Comparison of ENCODE assay signal across 8 mouse cellular contexts in genomic region chr11:95337129-95337813, GRCm38 (mm10). TPM values are rescaled to one million over a fixed set of nuclear protein-coding genes. Genes with fewer than 3 reads are reported as not detected.
A peak's percentile ranks its signal among the peaks of the same experiment; 100 is the strongest.
DNase-seq lines count a peak whose midpoint lies in the region; ATAC-seq and TF ChIP-seq lines count a peak whose summit lies in the region.

No protein-coding gene starts in this region.

- no peaks in the 10 kb centered on the region for H3K79me2 ChIP-seq in liver, adult 2 months (ENCODE audit: control insufficient read depth, insufficient read depth, low read length)

- TF ChIP-seq POLR2A in cerebellum, adult 2 months (IDR thresholded peaks at IDR 0.05; ENCODE audit: borderline replicate concordance, insufficient read depth, low read length): no peak
- no peak for TF ChIP-seq POLR2A in liver, adult 2 months (IDR thresholded peaks at IDR 0.05; ENCODE audit: extremely low read depth, insufficient read depth, low read length)

- peak; percentile 21 for ATAC-seq in granulocyte monocyte progenitor cell, adult 5-6 weeks (replicated peaks; ENCODE audit: poor library complexity, severe bottlenecking)
- peak; percentile 76 for ATAC-seq in intestine, embryonic 15.5 days
- peak; percentile 83 for ATAC-seq in midbrain, embryonic 16.5 days

- H3K4me3 ChIP-seq in cerebellum, adult 2 months (replicated peaks; ENCODE audit: insufficient read depth, low read depth, low read length): peak overlapping the region; percentile 39
- H3K4me3 ChIP-seq in intestine, embryonic 15.5 days (replicated peaks): peak overlapping the region; percentile 99
- H3K4me3 ChIP-seq in liver, adult 2 months (ENCODE audit: insufficient read depth, low read depth, low read length): peak overlapping the region; percentile 67
- H3K4me3 ChIP-seq in midbrain, embryonic 16.5 days (ENCODE audit: low read depth, low read length): peak overlapping the region; percentile 87

- H3K4me1 ChIP-seq in cerebellum, adult 2 months (ENCODE audit: control insufficient read depth, insufficient read depth, low read length): no peaks in the 10 kb centered on the region
- H3K4me1 ChIP-seq in intestine, embryonic 15.5 days (replicated peaks): peaks cover 19% of the 10 kb centered on the region
- H3K4me1 ChIP-seq in liver, adult 2 months (ENCODE audit: control insufficient read depth, insufficient read depth, low read length): peaks cover 6% of the 10 kb centered on the region
- peaks cover 12% of the 10 kb centered on the region for H3K4me1 ChIP-seq in midbrain, embryonic 16.5 days (ENCODE audit: control insufficient read depth, insufficient read depth, low read length)

- 1% methylated on average over 50 of the region's 50 CpGs for WGBS in cerebellum, adult 2 months
- under 1% methylated on average over 49 of the region's 50 CpGs for WGBS in intestine, embryonic 15.5 days
- 2% methylated on average over 47 of the region's 50 CpGs for WGBS in liver, adult 2 months
- under 1% methylated on average over 45 of the region's 50 CpGs for WGBS in midbrain, embryonic 16.5 days

- TF ChIP-seq CTCF in cerebellum, adult 2 months (IDR thresholded peaks at IDR 0.05; ENCODE audit: borderline replicate concordance, insufficient read depth, low read depth, low read length): no peak
- no peak for TF ChIP-seq CTCF in liver, adult 2 months (IDR thresholded peaks at IDR 0.05; ENCODE audit: low read depth, low read length)

- no peaks in the 10 kb centered on the region; the same call in 1 of the 2 replicates for H3K27me3 ChIP-seq in cerebellum, adult 2 months (ENCODE audit: control insufficient read depth, insufficient read depth, low read length)
- H3K27me3 ChIP-seq in intestine, embryonic 15.5 days (replicated peaks): no peaks in the 10 kb centered on the region
- no peaks in the 10 kb centered on the region for H3K27me3 ChIP-seq in liver, adult 2 months (ENCODE audit: control insufficient read depth, insufficient read depth, low read length)
- peaks cover 11% of the 10 kb centered on the region for H3K27me3 ChIP-seq in midbrain, embryonic 16.5 days (ENCODE audit: control insufficient read depth, insufficient read depth, low read depth, low read length)

- DNase-seq in cerebellum, adult 2 months: peak; percentile 12 to 17
- no peak for DNase-seq in cerebellum, adult 11-12 months
- DNase-seq in embryo, embryonic 11 days: peak; percentile 88
- peak; percentile 19 for DNase-seq in liver, adult 2 months (ENCODE audit: extremely low read depth, low read depth, low spot score)
- DNase-seq in spleen, postnatal 14 days (ENCODE audit: low spot score in 2 of 2): peak; percentile 55 to 58

- no peak overlapping the region for H3K27ac ChIP-seq in cerebellum, adult 2 months (ENCODE audit: insufficient read depth, low read length)
- H3K27ac ChIP-seq in intestine, embryonic 15.5 days: peak overlapping the region; percentile 66
- H3K27ac ChIP-seq in liver, adult 2 months (replicated peaks; ENCODE audit: insufficient read depth, low read depth, low read length): no peak overlapping the region
- H3K27ac ChIP-seq in midbrain, embryonic 16.5 days (ENCODE audit: low read length): no peak overlapping the region

- no peaks in the 10 kb centered on the region for H3K9me3 ChIP-seq in intestine, embryonic 15.5 days
- no peaks in the 10 kb centered on the region for H3K9me3 ChIP-seq in midbrain, embryonic 16.5 days (replicated peaks; ENCODE audit: control insufficient read depth, low read length, poor library complexity, severe bottlenecking)

- no peaks in the 10 kb centered on the region for H3K36me3 ChIP-seq in intestine, embryonic 15.5 days
- H3K36me3 ChIP-seq in liver, adult 2 months (ENCODE audit: control insufficient read depth, insufficient read depth, low read length): no peaks in the 10 kb centered on the region
- no peaks in the 10 kb centered on the region for H3K36me3 ChIP-seq in midbrain, embryonic 16.5 days (ENCODE audit: control insufficient read depth, insufficient read depth, low read length)

- H3K9ac ChIP-seq in intestine, embryonic 15.5 days: peak overlapping the region; percentile 82
- peak overlapping the region; percentile 84 for H3K9ac ChIP-seq in liver, adult 2 months (ENCODE audit: low read depth, low read length)
- peak overlapping the region; percentile 71 for H3K9ac ChIP-seq in midbrain, embryonic 16.5 days (ENCODE audit: low read depth, low read length)

- peak overlapping the region; percentile 85 for H3K4me2 ChIP-seq in intestine, embryonic 15.5 days (replicated peaks)
- peak overlapping the region; percentile 99 for H3K4me2 ChIP-seq in midbrain, embryonic 16.5 days (ENCODE audit: low read length)

RNA-seq across cellular contexts. Expression of gene Fam117a, which starts 0.5 kb away (rescaled TPM):
- 14.3 and 17.4 TPM in 2 replicates for polyA plus RNA-seq in cerebellum, adult 2 months (2012; rRNA removed)
- total RNA-seq in granulocyte monocyte progenitor cell, adult 5-6 weeks (2014; fragmentation: Nextera tagmentation): 127 and 147 TPM in 2 replicates
- 90.2 and 90.8 TPM in 2 replicates for total RNA-seq in granulocyte monocyte progenitor cell, adult 5-6 weeks (2017)
- polyA plus RNA-seq in intestine, embryonic 15.5 days (2015; fragmentation: Nextera tagmentation; extraction: Ambion mirVana): 9.6 and 10.7 TPM in 2 replicates
- 1.8 TPM in 2 replicates for total RNA-seq in liver, adult 2 months (2014; rRNA removed)
- 6.4 and 7.4 TPM in 2 replicates for polyA plus RNA-seq in liver, adult 2 months (2012; rRNA removed)
- 2.1 and 2.2 TPM in 2 replicates for polyA plus RNA-seq in midbrain, embryonic 16.5 days (2015; fragmentation: Nextera tagmentation; extraction: Ambion mirVana)

RNA-seq across cellular contexts. Expression of gene Kat7, which starts 27.2 kb away (rescaled TPM):
- polyA plus RNA-seq in cerebellum, adult 2 months (2012; rRNA removed): 68.5 and 68.9 TPM in 2 replicates
- 75.0 and 78.0 TPM in 2 replicates for total RNA-seq in granulocyte monocyte progenitor cell, adult 5-6 weeks (2014; fragmentation: Nextera tagmentation)
- 71.7 and 77.2 TPM in 2 replicates for total RNA-seq in granulocyte monocyte progenitor cell, adult 5-6 weeks (2017)
- 67.3 and 68.7 TPM in 2 replicates for polyA plus RNA-seq in intestine, embryonic 15.5 days (2015; fragmentation: Nextera tagmentation; extraction: Ambion mirVana)
- 12.2 and 15.6 TPM in 2 replicates for total RNA-seq in liver, adult 2 months (2014; rRNA removed)
- polyA plus RNA-seq in liver, adult 2 months (2012; rRNA removed): 12.9 and 13.1 TPM in 2 replicates
- polyA plus RNA-seq in midbrain, embryonic 16.5 days (2015; fragmentation: Nextera tagmentation; extraction: Ambion mirVana): 65.8 and 69.1 TPM in 2 replicates

RNA-seq across cellular contexts. Expression of gene Slc35b1, which starts 47.2 kb away (rescaled TPM):
- 88.5 and 90.3 TPM in 2 replicates for polyA plus RNA-seq in cerebellum, adult 2 months (2012; rRNA removed)
- total RNA-seq in granulocyte monocyte progenitor cell, adult 5-6 weeks (2014; fragmentation: Nextera tagmentation): 66.6 and 71.2 TPM in 2 replicates
- 82.3 and 85.1 TPM in 2 replicates for total RNA-seq in granulocyte monocyte progenitor cell, adult 5-6 weeks (2017)
- 103 and 108 TPM in 2 replicates for polyA plus RNA-seq in intestine, embryonic 15.5 days (2015; fragmentation: Nextera tagmentation; extraction: Ambion mirVana)
- 58.6 and 63.7 TPM in 2 replicates for total RNA-seq in liver, adult 2 months (2014; rRNA removed)
- polyA plus RNA-seq in liver, adult 2 months (2012; rRNA removed): 81.0 and 92.0 TPM in 2 replicates
- polyA plus RNA-seq in midbrain, embryonic 16.5 days (2015; fragmentation: Nextera tagmentation; extraction: Ambion mirVana): 144 and 157 TPM in 2 replicates

Comparison
In these comparisons a context has a peak if more than half of its experiments do, and no peak if none do; other contexts are left out.
1. H3K4me3 ChIP-seq: peak in every context shown above with its lines; median percentile 99 in intestine, embryonic 15.5 days; 87 in midbrain, embryonic 16.5 days; 67 in liver, adult 2 months; 39 in cerebellum, adult 2 months.
2. ATAC-seq: peak in every context shown above with its lines; median percentile 83 in midbrain, embryonic 16.5 days; 76 in intestine, embryonic 15.5 days; 21 in granulocyte monocyte progenitor cell, adult 5-6 weeks.